Mouse (Mus musculus) cerebellum, adult 2 months (tissue): ENCODE measurements at regions not wholly inside any gene's neighbourhood (a gene's known extent, or its start where the extent isn't known, plus 50 kb on each side); places are given as distances from the start of the nearest gene placed in this dataset.

ENCODE experiments used
- CTCF ChIP-seq: fragments of 200-500 bp; IDR thresholded peaks from 2 replicates; pipeline ENCODE4 v1.5.1; 2011; ENCODE audit warnings: low read depth, mild to moderate bottlenecking, control low read depth, low read length, moderate library complexity, borderline replicate concordance; ENCODE audit not compliant: insufficient read depth
- POLR2A ChIP-seq: fragments of 200-500 bp; IDR thresholded peaks from 2 replicates; pipeline ENCODE4 v1.6.1; 2011; ENCODE audit warnings: low read length, control low read depth, borderline replicate concordance; ENCODE audit not compliant: insufficient read depth

- TF ChIP-seq CTCF: no peak
- TF ChIP-seq POLR2A: no peak
Measured at GRCm38 (mm10) chr3:59409131-59409530, 64.9 kb upstream of the Igsf10 start.
